ENCODE assay signal across 18 mouse cellular contexts in genomic region chr1:41156946-41157345, GRCm38 (mm10).
DNase-seq lines count a peak whose midpoint lies in the region; ATAC-seq lines count a peak whose summit lies in the region.
"Had no signal": no experiment of that assay in that cellular context is flagged by ENCODE, and none has a peak within 500 bp of the region (broad histone marks: within the 10 kb centered on the region; RNA-seq: fewer than 3 reads in every experiment).

No protein-coding gene starts in this region.

- H3K36me3 ChIP-seq in forebrain, embryonic 14.5 days (ENCODE audit: control insufficient read depth, insufficient read depth, low read length), result no peaks in the 10 kb centered on the region
- H3K36me3 ChIP-seq in hindbrain, embryonic 15.5 days, result no peaks in the 10 kb centered on the region
- no peaks in the 10 kb centered on the region for H3K36me3 ChIP-seq in midbrain, embryonic 16.5 days (ENCODE audit: control insufficient read depth, insufficient read depth, low read length)
- no peaks in the 10 kb centered on the region for H3K36me3 ChIP-seq in kidney, embryonic 14.5 days (ENCODE audit: control insufficient read depth, insufficient read depth, low read length)
- H3K36me3 ChIP-seq: heart, embryonic 13.5 days; limb, embryonic 13.5 days; liver, embryonic 15.5 days had no signal

- no peak for ATAC-seq in forebrain, embryonic 14.5 days
- ATAC-seq in hindbrain, embryonic 15.5 days (ENCODE audit: low FRiP score, low read depth), result no peak
- ATAC-seq in midbrain, embryonic 16.5 days, result no peak; the same call in 1 of the 2 replicates
- ATAC-seq in kidney, embryonic 14.5 days (ENCODE audit: low FRiP score, low TSS enrichment), result no peak

- H3K4me2 ChIP-seq in forebrain, embryonic 14.5 days (ENCODE audit: low read length), result peak overlapping the region; percentile 44; the same call in 1 of the 2 replicates
- H3K4me2 ChIP-seq in hindbrain, embryonic 15.5 days, result peak overlapping the region; percentile 45; the same call in 1 of the 2 replicates
- no peak overlapping the region for H3K4me2 ChIP-seq in midbrain, embryonic 16.5 days (ENCODE audit: low read length)
- H3K4me2 ChIP-seq in kidney, embryonic 14.5 days (replicated peaks; ENCODE audit: low read depth, low read length), result no peak overlapping the region
- H3K4me2 ChIP-seq: heart, embryonic 13.5 days; limb, embryonic 13.5 days; liver, embryonic 15.5 days had no signal

- peak overlapping the region; percentile 85 for H3K27ac ChIP-seq in forebrain, embryonic 14.5 days (ENCODE audit: low read depth, low read length)
- H3K27ac ChIP-seq in hindbrain, embryonic 15.5 days (replicated peaks), result no peak overlapping the region
- H3K27ac ChIP-seq in midbrain, embryonic 16.5 days (ENCODE audit: low read length), result peak overlapping the region; percentile 2; the same call in 1 of the 2 replicates
- no peak overlapping the region for H3K27ac ChIP-seq in kidney, embryonic 14.5 days (ENCODE audit: low read depth, low read length)
- H3K27ac ChIP-seq: heart, embryonic 13.5 days; limb, embryonic 13.5 days; liver, embryonic 15.5 days had no signal

- 22% methylated on average over 10 of the region's 10 CpGs for WGBS in forebrain, embryonic 14.5 days
- 26% methylated on average over 10 of the region's 10 CpGs for WGBS in hindbrain, embryonic 15.5 days
- 17% methylated on average over 10 of the region's 10 CpGs for WGBS in midbrain, embryonic 16.5 days
- WGBS in kidney, embryonic 14.5 days, result 66% methylated on average over 10 of the region's 10 CpGs

- no peaks in the 10 kb centered on the region for H3K27me3 ChIP-seq in forebrain, embryonic 14.5 days (replicated peaks; ENCODE audit: control insufficient read depth, insufficient read depth, low read length)
- no peaks in the 10 kb centered on the region for H3K27me3 ChIP-seq in hindbrain, embryonic 15.5 days
- no peaks in the 10 kb centered on the region for H3K27me3 ChIP-seq in midbrain, embryonic 16.5 days (ENCODE audit: control insufficient read depth, insufficient read depth, low read depth, low read length)
- H3K27me3 ChIP-seq in kidney, embryonic 14.5 days (ENCODE audit: control insufficient read depth, insufficient read depth, low read length), result no peaks in the 10 kb centered on the region
- H3K27me3 ChIP-seq: CH12.LX; heart, embryonic 13.5 days; limb, embryonic 13.5 days; liver, embryonic 15.5 days had no signal

- peaks cover 32% of the 10 kb centered on the region for H3K4me1 ChIP-seq in forebrain, embryonic 14.5 days (ENCODE audit: control insufficient read depth, insufficient read depth, low read length)
- H3K4me1 ChIP-seq in hindbrain, embryonic 15.5 days (replicated peaks), result peaks cover 33% of the 10 kb centered on the region
- peaks cover 17% of the 10 kb centered on the region for H3K4me1 ChIP-seq in midbrain, embryonic 16.5 days (ENCODE audit: control insufficient read depth, insufficient read depth, low read length)
- no peaks in the 10 kb centered on the region for H3K4me1 ChIP-seq in kidney, embryonic 14.5 days (ENCODE audit: control insufficient read depth, insufficient read depth, low read length)
- H3K4me1 ChIP-seq: limb, embryonic 13.5 days; liver, embryonic 15.5 days had no signal

- H3K9ac ChIP-seq in forebrain, embryonic 14.5 days (ENCODE audit: low read length), result peak overlapping the region; percentile 45
- no peak overlapping the region for H3K9ac ChIP-seq in hindbrain, embryonic 15.5 days
- H3K9ac ChIP-seq in midbrain, embryonic 16.5 days (ENCODE audit: low read depth, low read length), result no peak overlapping the region
- H3K9ac ChIP-seq in kidney, embryonic 14.5 days (ENCODE audit: low read depth, low read length), result no peak overlapping the region
- H3K9ac ChIP-seq: heart, embryonic 13.5 days; limb, embryonic 13.5 days; liver, embryonic 15.5 days had no signal

- DNase-seq in embryo, embryonic 11 days, result peak; percentile 14
- DNase-seq in embryo, embryonic 10 days (ENCODE audit: low spot score), result no peak
- no peak for DNase-seq in forebrain, embryonic 14.5 days (ENCODE audit: low spot score)
- no peak for DNase-seq in heart, adult 8-10 months (ENCODE audit: low spot score)
- DNase-seq in frontal cortex, postnatal 25 days (ENCODE audit: low spot score in 2 of 2), result no peak
- DNase-seq: adrenal gland, adult 8-10 months; cerebellum, adult 11 months; heart, postnatal 4 days; lung, postnatal 14 days; thymus, adult 18-20 months had no signal

- H3K4me3 ChIP-seq in forebrain, embryonic 14.5 days (ENCODE audit: low read depth, low read length), result no peak overlapping the region
- no peak overlapping the region for H3K4me3 ChIP-seq in hindbrain, embryonic 15.5 days
- no peak overlapping the region for H3K4me3 ChIP-seq in midbrain, embryonic 16.5 days (ENCODE audit: low read depth, low read length)
- no peak overlapping the region for H3K4me3 ChIP-seq in kidney, embryonic 14.5 days (ENCODE audit: low read length)
- H3K4me3 ChIP-seq: erythroblast, embryonic 14.5 days; heart, embryonic 13.5 days; limb, embryonic 13.5 days; liver, embryonic 15.5 days had no signal

- H3K9me3 ChIP-seq in forebrain, embryonic 14.5 days (replicated peaks; ENCODE audit: control insufficient read depth, low read length), result no peaks in the 10 kb centered on the region
- H3K9me3 ChIP-seq in hindbrain, embryonic 15.5 days, result no peaks in the 10 kb centered on the region
- H3K9me3 ChIP-seq in midbrain, embryonic 16.5 days (replicated peaks; ENCODE audit: control insufficient read depth, low read length, poor library complexity, severe bottlenecking), result no peaks in the 10 kb centered on the region
- H3K9me3 ChIP-seq in kidney, embryonic 14.5 days (ENCODE audit: control insufficient read depth, low read length), result no peaks in the 10 kb centered on the region
- H3K9me3 ChIP-seq: heart, embryonic 13.5 days; limb, embryonic 13.5 days; liver, embryonic 15.5 days had no signal

Comparison
In these comparisons a context has a peak if more than half of its experiments do, and no peak if none do; other contexts are left out.
1. H3K27ac ChIP-seq: peak in forebrain, embryonic 14.5 days (single experiment) and midbrain, embryonic 16.5 days (single experiment); none in hindbrain, embryonic 15.5 days (single experiment) and kidney, embryonic 14.5 days (single experiment).
2. H3K4me2 ChIP-seq: peak in forebrain, embryonic 14.5 days (single experiment) and hindbrain, embryonic 15.5 days (single experiment); none in midbrain, embryonic 16.5 days (single experiment) and kidney, embryonic 14.5 days (single experiment).